Mouse (Mus musculus): ENCODE measurements at regions not wholly inside any gene's neighbourhood (a gene's known extent, or its start where the extent isn't known, plus 50 kb on each side); places are given as distances from the start of the nearest gene placed in this dataset.

GRCm38 (mm10) chr7:69573730-69574129, 792.8 kb downstream of the Nr2f2 start:
- Histone ChIP-seq H3K27ac (ENCODE audit: low read depth, low read length) (no peak overlapping the region), H3K27me3 (replicated peaks; ENCODE audit: control insufficient read depth, insufficient read depth, low read length) (no peaks in the 10 kb centered on the region), H3K4me2 (no peak overlapping the region), H3K36me3 (ENCODE audit: control insufficient read depth, insufficient read depth, low read length) (no peaks in the 10 kb centered on the region), H3K4me1 (replicated peaks; ENCODE audit: control insufficient read depth, insufficient read depth, low read length) (no peaks in the 10 kb centered on the region), H3K9ac (ENCODE audit: low read depth, low read length) (no peak overlapping the region), H3K9me3 (ENCODE audit: control insufficient read depth, low read length) (no peaks in the 10 kb centered on the region), H3K4me3 (ENCODE audit: low read depth, low read length) (no peak overlapping the region)
- 75% methylated on average over 5 of the region's 5 CpGs for WGBS
- ATAC-seq (replicated peaks; ENCODE audit: low FRiP score) (no peak), DNase-seq (ENCODE audit: low spot score) (no peak)

DNA sequence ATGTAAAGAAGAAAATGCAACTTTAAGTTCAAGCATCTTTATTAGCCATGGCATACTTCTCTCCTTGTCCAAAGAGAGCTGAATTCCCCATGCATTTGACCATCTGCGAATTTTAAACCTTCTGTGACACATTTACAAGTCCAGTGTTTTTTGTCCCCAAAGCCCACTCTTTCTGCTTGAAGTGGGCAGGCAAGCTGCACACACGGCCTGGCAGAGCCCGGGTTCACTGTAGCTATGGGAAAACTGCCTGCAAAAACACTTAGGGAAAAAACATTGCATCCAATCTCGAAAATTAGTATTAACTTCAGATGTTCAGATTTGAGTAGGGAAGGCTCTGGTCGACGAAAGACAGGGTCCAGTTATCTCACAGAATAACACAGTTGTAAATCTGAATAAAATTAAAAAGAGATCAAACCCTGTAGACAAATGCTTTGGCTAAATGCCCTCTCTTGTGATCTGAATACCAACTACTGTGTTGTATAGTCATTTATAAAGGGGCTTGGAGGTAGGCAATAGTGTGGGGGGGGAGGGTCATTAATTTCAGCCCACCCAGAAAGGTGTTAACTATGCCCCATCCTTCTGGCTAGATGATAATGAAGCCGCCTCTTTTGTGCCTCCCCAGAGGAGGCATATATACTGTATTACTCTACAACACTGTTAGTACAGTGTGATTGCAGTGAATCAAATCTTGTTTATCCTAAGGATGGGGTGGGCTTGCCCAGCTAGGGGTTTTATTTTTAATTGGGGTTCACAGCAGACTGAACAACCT, 793.7 kb downstream of the Nr2f2 start:
- Histone ChIP-seq H3K36me3 (ENCODE audit: control insufficient read depth, insufficient read depth, low read length) (no peaks in the 10 kb centered on the region), H3K9me3 (ENCODE audit: control insufficient read depth, low read length) (no peaks in the 10 kb centered on the region), H3K4me2 (no peak overlapping the region), H3K27ac (ENCODE audit: low read depth, low read length) (no peak overlapping the region), H3K9ac (ENCODE audit: low read depth, low read length) (no peak overlapping the region), H3K4me3 (ENCODE audit: low read depth, low read length) (no peak overlapping the region), H3K27me3 (replicated peaks; ENCODE audit: control insufficient read depth, insufficient read depth, low read length) (no peaks in the 10 kb centered on the region), H3K4me1 (replicated peaks; ENCODE audit: control insufficient read depth, insufficient read depth, low read length) (no peaks in the 10 kb centered on the region)
- 75% methylated on average over 7 of the region's 7 CpGs for WGBS
- DNase-seq (ENCODE audit: low spot score) (no peak), ATAC-seq (replicated peaks; ENCODE audit: low FRiP score) (no peak)

GRCm38 (mm10) chr7:69566949-69567348, 799.6 kb downstream of the Nr2f2 start:
- H3K4me1 ChIP-seq (replicated peaks; ENCODE audit: control insufficient read depth, insufficient read depth, low read length): no peaks in the 10 kb centered on the region
- H3K36me3 ChIP-seq (ENCODE audit: control insufficient read depth, insufficient read depth, low read length): no peaks in the 10 kb centered on the region
- no peak overlapping the region for H3K4me3 ChIP-seq (ENCODE audit: low read depth, low read length)
- no peak for DNase-seq (ENCODE audit: low spot score)
- no peak for ATAC-seq (replicated peaks; ENCODE audit: low FRiP score)
- no peak overlapping the region for H3K4me2 ChIP-seq
- no peak overlapping the region for H3K27ac ChIP-seq (ENCODE audit: low read depth, low read length)
- H3K9ac ChIP-seq (ENCODE audit: low read depth, low read length): no peak overlapping the region
- 81% methylated on average over 4 of the region's 4 CpGs for WGBS
- H3K27me3 ChIP-seq (replicated peaks; ENCODE audit: control insufficient read depth, insufficient read depth, low read length): no peaks in the 10 kb centered on the region
- H3K9me3 ChIP-seq (ENCODE audit: control insufficient read depth, low read length): no peaks in the 10 kb centered on the region

DNA sequence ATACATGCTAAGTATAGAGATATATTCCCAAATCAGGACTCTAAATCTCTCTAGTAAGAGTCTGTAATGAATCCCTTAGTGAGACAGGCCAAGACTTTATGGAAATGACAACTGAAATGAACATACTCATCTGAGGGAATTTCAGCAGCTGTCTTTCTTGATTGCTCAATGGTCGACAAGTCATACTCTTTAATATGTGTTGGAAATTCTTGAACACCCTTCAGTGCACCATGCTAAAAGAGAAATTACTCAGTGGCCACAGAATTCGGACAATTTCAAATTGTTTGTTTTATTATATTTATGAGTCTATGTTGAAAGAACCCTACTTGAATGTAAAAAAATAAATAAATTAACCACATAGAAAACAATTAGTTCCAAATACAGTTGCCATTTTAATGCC, 802.1 kb downstream of the Nr2f2 start:
- no peak overlapping the region for H3K27ac ChIP-seq (ENCODE audit: low read depth, low read length)
- ATAC-seq (replicated peaks; ENCODE audit: low FRiP score) (no peak), DNase-seq (ENCODE audit: low spot score) (no peak)
- H3K4me1 ChIP-seq (replicated peaks; ENCODE audit: control insufficient read depth, insufficient read depth, low read length): no peaks in the 10 kb centered on the region
- no peak overlapping the region for H3K4me3 ChIP-seq (ENCODE audit: low read depth, low read length)
- H3K9me3 ChIP-seq (ENCODE audit: control insufficient read depth, low read length): no peaks in the 10 kb centered on the region
- H3K27me3 ChIP-seq (replicated peaks; ENCODE audit: control insufficient read depth, insufficient read depth, low read length): no peaks in the 10 kb centered on the region
- WGBS: 75% methylated on average over 2 of the region's 2 CpGs
- H3K9ac ChIP-seq (ENCODE audit: low read depth, low read length): no peak overlapping the region
- no peak overlapping the region for H3K4me2 ChIP-seq
- H3K36me3 ChIP-seq (ENCODE audit: control insufficient read depth, insufficient read depth, low read length): no peaks in the 10 kb centered on the region

- Histone ChIP-seq H3K27ac (ENCODE audit: low read depth, low read length) (no peak overlapping the region), H3K36me3 (ENCODE audit: control insufficient read depth, insufficient read depth, low read length) (no peaks in the 10 kb centered on the region), H3K4me2 (no peak overlapping the region), H3K27me3 (replicated peaks; ENCODE audit: control insufficient read depth, insufficient read depth, low read length) (no peaks in the 10 kb centered on the region), H3K9me3 (ENCODE audit: control insufficient read depth, low read length) (no peaks in the 10 kb centered on the region), H3K4me1 (replicated peaks; ENCODE audit: control insufficient read depth, insufficient read depth, low read length) (no peaks in the 10 kb centered on the region), H3K9ac (ENCODE audit: low read depth, low read length) (no peak overlapping the region), H3K4me3 (ENCODE audit: low read depth, low read length) (no peak overlapping the region)
- ATAC-seq (replicated peaks; ENCODE audit: low FRiP score) (no peak), DNase-seq (ENCODE audit: low spot score) (no peak)
- WGBS: 75% methylated on average over 8 of the region's 8 CpGs
Measured at GRCm38 (mm10) chr7:69554776-69555175, 805.7 kb upstream of the Arrdc4 start.

- H3K9ac ChIP-seq (ENCODE audit: low read depth, low read length): no peak overlapping the region
- WGBS: 74% methylated on average over 6 of the region's 6 CpGs
- no peaks in the 10 kb centered on the region for H3K9me3 ChIP-seq (ENCODE audit: control insufficient read depth, low read length)
- H3K4me3 ChIP-seq (ENCODE audit: low read depth, low read length): no peak overlapping the region
- DNase-seq (ENCODE audit: low spot score) (no peak), ATAC-seq (replicated peaks; ENCODE audit: low FRiP score) (no peak)
- H3K36me3 ChIP-seq (ENCODE audit: control insufficient read depth, insufficient read depth, low read length): no peaks in the 10 kb centered on the region
- no peak overlapping the region for H3K4me2 ChIP-seq
- no peaks in the 10 kb centered on the region for H3K4me1 ChIP-seq (replicated peaks; ENCODE audit: control insufficient read depth, insufficient read depth, low read length)
- no peak overlapping the region for H3K27ac ChIP-seq (ENCODE audit: low read depth, low read length)
- no peaks in the 10 kb centered on the region for H3K27me3 ChIP-seq (replicated peaks; ENCODE audit: control insufficient read depth, insufficient read depth, low read length)
Measured at GRCm38 (mm10) chr7:69553981-69554380, 804.9 kb upstream of the Arrdc4 start.

DNA sequence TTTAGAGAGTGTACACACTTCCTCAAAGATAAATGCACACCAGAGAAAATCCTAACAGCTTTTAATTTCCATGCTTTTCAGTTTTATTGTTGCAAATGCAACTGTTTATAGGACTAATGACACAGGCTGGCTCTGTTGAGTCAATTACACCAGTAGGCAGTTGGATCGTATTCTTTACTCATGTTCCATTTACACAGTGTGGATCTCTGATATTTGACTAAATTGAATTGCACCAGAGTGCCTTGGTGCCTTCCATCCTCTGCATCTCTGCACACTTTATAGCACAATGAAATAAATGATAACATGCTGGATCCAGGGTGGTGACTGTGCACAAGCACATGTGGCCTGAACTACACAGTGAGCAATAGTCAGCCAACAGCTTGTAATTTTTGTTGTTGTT, 787.0 kb upstream of the Arrdc4 start:
- H3K4me2 ChIP-seq: no peak overlapping the region
- H3K9ac ChIP-seq (ENCODE audit: low read depth, low read length): no peak overlapping the region
- no peaks in the 10 kb centered on the region for H3K27me3 ChIP-seq (replicated peaks; ENCODE audit: control insufficient read depth, insufficient read depth, low read length)
- H3K36me3 ChIP-seq (ENCODE audit: control insufficient read depth, insufficient read depth, low read length): no peaks in the 10 kb centered on the region
- H3K27ac ChIP-seq (ENCODE audit: low read depth, low read length): no peak overlapping the region
- 74% methylated on average over 1 of the region's 1 CpGs for WGBS
- no peak for DNase-seq (ENCODE audit: low spot score)
- H3K9me3 ChIP-seq (ENCODE audit: control insufficient read depth, low read length): no peaks in the 10 kb centered on the region
- H3K4me1 ChIP-seq (replicated peaks; ENCODE audit: control insufficient read depth, insufficient read depth, low read length): no peaks in the 10 kb centered on the region
- no peak overlapping the region for H3K4me3 ChIP-seq (ENCODE audit: low read depth, low read length)
- ATAC-seq (replicated peaks; ENCODE audit: low FRiP score): no peak

DNA sequence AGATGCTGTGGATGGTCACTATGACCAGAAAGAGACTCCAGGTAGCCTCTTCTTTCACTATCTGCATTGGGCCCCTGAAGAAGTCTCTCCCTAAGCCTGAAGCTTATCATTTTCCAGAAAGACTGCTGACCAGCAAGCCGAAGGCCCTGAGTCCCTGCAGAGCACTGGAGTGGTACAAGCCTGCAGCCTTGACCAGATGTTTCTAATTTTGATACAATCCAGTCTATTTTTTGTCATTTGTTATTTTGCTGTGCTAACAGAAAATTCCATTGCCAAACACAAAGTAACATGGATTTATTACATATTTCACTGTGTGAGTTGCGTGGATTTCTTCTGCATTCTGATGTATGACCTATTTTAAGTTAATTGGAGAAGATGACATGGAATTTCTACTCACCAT, 764.9 kb upstream of the Arrdc4 start:
- no peak for DNase-seq (ENCODE audit: low spot score)
- Histone ChIP-seq H3K27ac (ENCODE audit: low read depth, low read length) (no peak overlapping the region), H3K9ac (ENCODE audit: low read depth, low read length) (no peak overlapping the region), H3K4me1 (replicated peaks; ENCODE audit: control insufficient read depth, insufficient read depth, low read length) (no peaks in the 10 kb centered on the region), H3K4me3 (ENCODE audit: low read depth, low read length) (no peak overlapping the region), H3K9me3 (ENCODE audit: control insufficient read depth, low read length) (no peaks in the 10 kb centered on the region), H3K4me2 (no peak overlapping the region), H3K36me3 (ENCODE audit: control insufficient read depth, insufficient read depth, low read length) (no peaks in the 10 kb centered on the region), H3K27me3 (replicated peaks; ENCODE audit: control insufficient read depth, insufficient read depth, low read length) (no peaks in the 10 kb centered on the region)
- no peak for ATAC-seq (replicated peaks; ENCODE audit: low FRiP score)
- WGBS: 65% methylated on average over 2 of the region's 2 CpGs

- H3K9me3 ChIP-seq (ENCODE audit: control insufficient read depth, low read length): no peaks in the 10 kb centered on the region
- no peaks in the 10 kb centered on the region for H3K27me3 ChIP-seq (replicated peaks; ENCODE audit: control insufficient read depth, insufficient read depth, low read length)
- H3K27ac ChIP-seq (ENCODE audit: low read depth, low read length): no peak overlapping the region
- DNase-seq (ENCODE audit: low spot score) (no peak), ATAC-seq (replicated peaks; ENCODE audit: low FRiP score) (no peak)
- no peak overlapping the region for H3K9ac ChIP-seq (ENCODE audit: low read depth, low read length)
- H3K4me2 ChIP-seq: no peak overlapping the region
- H3K36me3 ChIP-seq (ENCODE audit: control insufficient read depth, insufficient read depth, low read length): no peaks in the 10 kb centered on the region
- no peaks in the 10 kb centered on the region for H3K4me1 ChIP-seq (replicated peaks; ENCODE audit: control insufficient read depth, insufficient read depth, low read length)
- 74% methylated on average over 8 of the region's 8 CpGs for WGBS
- H3K4me3 ChIP-seq (ENCODE audit: low read depth, low read length): no peak overlapping the region
Measured at GRCm38 (mm10) chr7:69510389-69510788, 761.3 kb upstream of the Arrdc4 start.
